In the genomic region with DNA sequence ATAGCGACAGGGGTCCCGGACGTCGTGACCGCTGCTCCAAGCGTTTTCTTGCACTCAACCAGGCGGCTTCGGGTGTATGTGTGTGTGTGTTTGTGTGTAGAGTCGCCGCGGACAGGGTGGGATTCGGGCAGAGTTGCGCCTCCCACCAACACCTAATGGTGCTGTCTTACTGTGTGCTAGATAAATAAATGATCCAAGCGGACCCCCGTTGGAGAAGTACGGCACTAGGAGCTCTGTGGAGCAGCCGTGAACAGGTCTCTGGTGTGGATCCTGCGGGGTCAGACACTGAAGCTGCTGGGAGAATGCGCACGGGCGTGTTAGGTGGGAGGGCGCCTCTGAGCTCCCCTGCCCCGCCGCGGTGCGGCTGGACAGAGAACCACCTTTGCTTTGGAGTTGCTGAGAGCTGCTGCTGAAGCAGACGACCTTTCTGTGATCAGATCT, we compare ENCODE assay signal across 8 mouse cellular contexts. TPM values are rescaled to one million over a fixed set of nuclear protein-coding genes. Genes with fewer than 3 reads are reported as not detected.
DNase-seq lines count a peak whose midpoint lies in the region; ATAC-seq and TF ChIP-seq lines count a peak whose summit lies in the region.

No protein-coding gene starts in this region.

- peaks cover 8% of the 10 kb centered on the region; the same call in 1 of the 2 replicates for H3K4me1 ChIP-seq in kidney, postnatal 0 days (replicated peaks; ENCODE audit: insufficient read depth, low read length)
- H3K4me1 ChIP-seq in hindbrain, postnatal 0 days (ENCODE audit: insufficient read depth, low read length): no peaks in the 10 kb centered on the region
- no peaks in the 10 kb centered on the region for H3K4me1 ChIP-seq in liver, embryonic 12.5 days
- no peaks in the 10 kb centered on the region for H3K4me1 ChIP-seq in stomach, postnatal 0 days (replicated peaks; ENCODE audit: control insufficient read depth, insufficient read depth)
- H3K4me1 ChIP-seq in thymus, adult 2 months (replicated peaks; ENCODE audit: control insufficient read depth, insufficient read depth, low read length): no peaks in the 10 kb centered on the region

- H3K9ac ChIP-seq in kidney, postnatal 0 days (ENCODE audit: low read depth, low read length): no peak overlapping the region
- H3K9ac ChIP-seq in hindbrain, postnatal 0 days (replicated peaks; ENCODE audit: low read length): peak overlapping the region; percentile 81
- no peak overlapping the region for H3K9ac ChIP-seq in liver, embryonic 12.5 days
- no peak overlapping the region for H3K9ac ChIP-seq in stomach, postnatal 0 days (ENCODE audit: low read length)

- H3K4me2 ChIP-seq in kidney, postnatal 0 days (ENCODE audit: low read length): peak overlapping the region; percentile 75
- peak overlapping the region; percentile 76 for H3K4me2 ChIP-seq in hindbrain, postnatal 0 days (ENCODE audit: low read depth, low read length)
- H3K4me2 ChIP-seq in liver, embryonic 12.5 days: peak overlapping the region; percentile 56; the same call in 1 of the 2 replicates
- peak overlapping the region; percentile 53; the same call in 1 of the 2 replicates for H3K4me2 ChIP-seq in stomach, postnatal 0 days (replicated peaks; ENCODE audit: low read depth)

- peaks cover 40% of the 10 kb centered on the region for H3K27me3 ChIP-seq in kidney, postnatal 0 days (ENCODE audit: insufficient read depth, low read length)
- peaks cover 4% of the 10 kb centered on the region; the same call in 1 of the 2 replicates for H3K27me3 ChIP-seq in hindbrain, postnatal 0 days (ENCODE audit: insufficient read depth, low read length)
- H3K27me3 ChIP-seq in liver, embryonic 12.5 days (replicated peaks): peaks cover 64% of the 10 kb centered on the region
- peaks cover 19% of the 10 kb centered on the region for H3K27me3 ChIP-seq in stomach, postnatal 0 days (ENCODE audit: control insufficient read depth, insufficient read depth, low read length)
- peaks cover 11% of the 10 kb centered on the region for H3K27me3 ChIP-seq in thymus, adult 2 months (ENCODE audit: control insufficient read depth, insufficient read depth, low read length)

- H3K27ac ChIP-seq in kidney, postnatal 0 days: no peak overlapping the region
- peak overlapping the region; percentile 92 for H3K27ac ChIP-seq in hindbrain, postnatal 0 days
- no peak overlapping the region for H3K27ac ChIP-seq in liver, embryonic 12.5 days
- H3K27ac ChIP-seq in stomach, postnatal 0 days (replicated peaks): no peak overlapping the region
- H3K27ac ChIP-seq in thymus, adult 2 months (ENCODE audit: control insufficient read depth, insufficient read depth, low read length): no peak overlapping the region

- no peak; the same call in 1 of the 2 replicates for ATAC-seq in kidney, postnatal 0 days (replicated peaks; ENCODE audit: low FRiP score, low read depth)
- peak; percentile 46 for ATAC-seq in hindbrain, postnatal 0 days
- ATAC-seq in liver, embryonic 12.5 days: no peak
- ATAC-seq in stomach, postnatal 0 days (ENCODE audit: low FRiP score, low TSS enrichment): no peak

- WGBS in kidney, postnatal 0 days: 1% methylated on average over 27 of the region's 27 CpGs
- WGBS in hindbrain, postnatal 0 days: 1% methylated on average over 27 of the region's 27 CpGs
- 8% methylated on average over 27 of the region's 27 CpGs for WGBS in liver, embryonic 12.5 days (ENCODE audit: insufficient replicate concordance)
- WGBS in stomach, postnatal 0 days: 3% methylated on average over 27 of the region's 27 CpGs
- WGBS in thymus, adult 2 months: 9% methylated on average over 27 of the region's 27 CpGs

- TF ChIP-seq CTCF in kidney, postnatal 0 days (IDR thresholded peaks at IDR 0.05; ENCODE audit: low read depth): no peak
- TF ChIP-seq CTCF in hindbrain, postnatal 0 days (IDR thresholded peaks at IDR 0.05; ENCODE audit: low read depth): peak; percentile 43
- no peak for TF ChIP-seq CTCF in stomach, postnatal 0 days (IDR thresholded peaks at IDR 0.05; ENCODE audit: low read depth)
- no peak for TF ChIP-seq CTCF in thymus, adult 2 months (IDR thresholded peaks at IDR 0.05; ENCODE audit: borderline replicate concordance, control insufficient read depth, extremely low read depth, insufficient read depth, low read length, poor library complexity)

- no peak for DNase-seq in kidney, postnatal 0 days (ENCODE audit: low spot score)
- no peak for DNase-seq in kidney, adult 18-20 months
- peak; percentile 41 for DNase-seq in embryo, embryonic 10.5 days (ENCODE audit: low spot score)
- peak; percentile 70 for DNase-seq in hindbrain, postnatal 0 days (ENCODE audit: low spot score)
- DNase-seq in stomach, postnatal 0 days (ENCODE audit: low spot score): peak; percentile 12
- DNase-seq in thymus, adult 2 months: no peak
- DNase-seq in lung, postnatal 36 days: no peak

- TF ChIP-seq EP300 in stomach, postnatal 0 days (optimal IDR thresholded peaks at IDR 0.05): no peak

- peak overlapping the region; percentile 42; the same call in 1 of the 2 replicates for H3K4me3 ChIP-seq in kidney, postnatal 0 days (replicated peaks; ENCODE audit: low read depth, low read length)
- H3K4me3 ChIP-seq in hindbrain, postnatal 0 days (ENCODE audit: low read length): peak overlapping the region; percentile 78
- no peak overlapping the region for H3K4me3 ChIP-seq in liver, embryonic 12.5 days
- H3K4me3 ChIP-seq in stomach, postnatal 0 days (ENCODE audit: low read depth, low read length): peak overlapping the region; percentile 38
- H3K4me3 ChIP-seq in thymus, adult 2 months (ENCODE audit: control insufficient read depth, insufficient read depth, low read length): no peak overlapping the region

- H3K9me3 ChIP-seq in kidney, postnatal 0 days (replicated peaks; ENCODE audit: low read length): no peaks in the 10 kb centered on the region
- no peaks in the 10 kb centered on the region for H3K9me3 ChIP-seq in hindbrain, postnatal 0 days (ENCODE audit: low read length)
- H3K9me3 ChIP-seq in liver, embryonic 12.5 days (replicated peaks): no peaks in the 10 kb centered on the region
- no peaks in the 10 kb centered on the region for H3K9me3 ChIP-seq in stomach, postnatal 0 days (ENCODE audit: control insufficient read depth, low read length)

- TF ChIP-seq POLR2A in thymus, adult 2 months (IDR thresholded peaks at IDR 0.05; ENCODE audit: control insufficient read depth, extremely low read depth, insufficient read depth, low read length, poor library complexity): no peak

- no peaks in the 10 kb centered on the region for H3K36me3 ChIP-seq in kidney, postnatal 0 days (ENCODE audit: insufficient read depth, low read length)
- H3K36me3 ChIP-seq in hindbrain, postnatal 0 days (ENCODE audit: insufficient read depth, low read length): no peaks in the 10 kb centered on the region
- no peaks in the 10 kb centered on the region for H3K36me3 ChIP-seq in liver, embryonic 12.5 days
- H3K36me3 ChIP-seq in stomach, postnatal 0 days (ENCODE audit: control insufficient read depth, insufficient read depth, low read length): no peaks in the 10 kb centered on the region
- H3K36me3 ChIP-seq in thymus, adult 2 months (ENCODE audit: control insufficient read depth, insufficient read depth, low read length): no peaks in the 10 kb centered on the region

RNA-seq across cellular contexts. Expression of gene Nrg3, which starts 0.9 kb away (rescaled TPM):
- 0.18 and 0.20 TPM in 2 replicates for polyA plus RNA-seq in kidney, postnatal 0 days (2015; fragmentation: Nextera tagmentation; extraction: Ambion mirVana)
- total RNA-seq in hindbrain, postnatal 0 days (2014; rRNA removed): 29.3 and 29.7 TPM in 2 replicates
- 7.8 and 8.6 TPM in 2 replicates for polyA plus RNA-seq in hindbrain, postnatal 0 days (2015; fragmentation: Nextera tagmentation; extraction: Ambion mirVana)
- not detected in 2 replicates for polyA plus RNA-seq in liver, embryonic 12.5 days (2016; fragmentation: Nextera tagmentation; extraction: Ambion mirVana)
- polyA plus RNA-seq in stomach, postnatal 0 days (2015; fragmentation: Nextera tagmentation; extraction: Ambion mirVana): 0.16 and 0.33 TPM in 2 replicates
- not detected in 2 replicates for polyA plus RNA-seq in thymus, adult 2 months (2012; rRNA removed)

Comparison
In these comparisons a context has a peak if more than half of its experiments do, and no peak if none do; other contexts are left out.
1. DNase-seq: peak in embryo, embryonic 10.5 days (single experiment), hindbrain, postnatal 0 days (single experiment) and stomach, postnatal 0 days (single experiment); none in kidney, postnatal 0 days (single experiment), kidney, adult 18-20 months (single experiment), thymus, adult 2 months (single experiment) and lung, postnatal 36 days (single experiment).
2. H3K4me3 ChIP-seq: peak in kidney, postnatal 0 days (single experiment), hindbrain, postnatal 0 days (single experiment) and stomach, postnatal 0 days (single experiment); none in liver, embryonic 12.5 days (single experiment) and thymus, adult 2 months (single experiment).
3. Peak in every context shown above with its lines, with median percentiles within 50 percentile points of each other: H3K4me2 ChIP-seq.